In the genomic region with DNA sequence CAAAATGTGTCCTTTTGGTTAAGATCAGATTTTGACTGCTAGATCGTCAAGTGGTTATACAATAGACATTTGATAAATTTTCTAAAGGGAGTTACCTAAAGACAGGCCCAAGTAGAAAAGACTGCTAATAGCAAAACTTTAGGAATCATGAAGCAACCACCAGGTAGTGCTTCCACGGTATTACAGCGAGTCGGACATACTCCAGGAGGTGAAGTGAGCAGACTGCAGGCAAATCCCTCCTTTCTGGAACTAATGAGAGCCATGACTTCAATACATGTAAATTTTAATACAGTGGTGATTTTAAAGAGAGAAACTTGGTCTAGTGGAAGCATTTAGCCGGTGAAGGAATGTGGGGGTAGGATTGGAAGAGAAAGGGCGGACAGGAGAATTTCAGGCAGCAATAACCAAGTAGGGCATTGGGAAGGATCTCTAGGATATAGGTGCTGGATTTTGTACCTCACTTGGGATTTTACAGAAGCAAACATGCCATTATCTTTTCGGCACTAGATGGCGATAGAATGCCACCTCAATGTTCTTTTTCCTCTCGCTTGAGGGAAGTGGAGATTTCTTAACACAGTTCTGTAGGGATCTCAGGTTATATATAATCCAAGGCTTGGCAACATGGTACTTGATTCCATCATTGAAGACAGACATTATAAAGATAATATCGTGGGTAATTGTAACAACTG, we compare ENCODE assay signal across 8 mouse cellular contexts. TPM values are rescaled to one million over a fixed set of nuclear protein-coding genes. Genes with fewer than 3 reads are reported as not detected.
DNase-seq lines count a peak whose midpoint lies in the region; ATAC-seq and TF ChIP-seq lines count a peak whose summit lies in the region.

No protein-coding gene starts in this region.

- no peak for ATAC-seq in heart, embryonic 13.5 days (ENCODE audit: extremely low read depth, insufficient number of reproducible peaks, low FRiP score, low TSS enrichment)
- peak; percentile 30; the same call in 1 of the 2 replicates for ATAC-seq in kidney, postnatal 0 days (replicated peaks; ENCODE audit: low FRiP score, low read depth)
- peak; percentile 41; the same call in 1 of the 2 replicates for ATAC-seq in stomach, embryonic 16.5 days (ENCODE audit: insufficient read depth, low FRiP score)

- H3K4me3 ChIP-seq in heart, embryonic 13.5 days: peak overlapping the region; percentile 91
- peak overlapping the region; percentile 87 for H3K4me3 ChIP-seq in kidney, postnatal 0 days (replicated peaks; ENCODE audit: low read depth, low read length)
- peak overlapping the region; percentile 74 for H3K4me3 ChIP-seq in stomach, embryonic 16.5 days (replicated peaks; ENCODE audit: low read length)

- H3K36me3 ChIP-seq in heart, embryonic 13.5 days: 0 out of 2 replicates have a peak, but pooled peaks cover 5% of the 10 kb centered on the region
- H3K36me3 ChIP-seq in kidney, postnatal 0 days (ENCODE audit: insufficient read depth, low read length): no peaks in the 10 kb centered on the region
- H3K36me3 ChIP-seq in stomach, embryonic 16.5 days (ENCODE audit: control insufficient read depth, insufficient read depth, low read length): no peaks in the 10 kb centered on the region

- peak; percentile 83 for DNase-seq in CD4-positive, CD25-positive, alpha-beta regulatory T cell, adult 2 months (ENCODE audit: low read depth, low spot score)
- peak; percentile 65 for DNase-seq in adrenal gland, adult 2 months
- peak; percentile 74 for DNase-seq in embryo, embryonic 9.5 days (ENCODE audit: extremely low spot score)
- DNase-seq in kidney, postnatal 0 days (ENCODE audit: low spot score): peak; percentile 89
- DNase-seq in liver: peak; percentile 41
- peak; percentile 26 to 41 for DNase-seq in monocyte, adult 2 months (ENCODE audit: low read depth in 1 of 2, low spot score in 2 of 2)

- H3K4me1 ChIP-seq in heart, embryonic 13.5 days: peaks cover 14% of the 10 kb centered on the region
- H3K4me1 ChIP-seq in kidney, postnatal 0 days (replicated peaks; ENCODE audit: insufficient read depth, low read length): 0 out of 2 replicates have a peak, but pooled peaks cover 6% of the 10 kb centered on the region
- H3K4me1 ChIP-seq in stomach, embryonic 16.5 days (ENCODE audit: control insufficient read depth, insufficient read depth, low read length): peaks cover 7% of the 10 kb centered on the region; the same call in 1 of the 2 replicates

- peak overlapping the region; percentile 86 for H3K4me2 ChIP-seq in heart, embryonic 13.5 days
- H3K4me2 ChIP-seq in kidney, postnatal 0 days (ENCODE audit: low read length): peak overlapping the region; percentile 75
- H3K4me2 ChIP-seq in stomach, embryonic 16.5 days (ENCODE audit: low read depth, low read length): peak overlapping the region; percentile 86

- peak overlapping the region; percentile 72 for H3K9ac ChIP-seq in heart, embryonic 13.5 days
- peak overlapping the region; percentile 80; the same call in 1 of the 2 replicates for H3K9ac ChIP-seq in kidney, postnatal 0 days (ENCODE audit: low read depth, low read length)
- H3K9ac ChIP-seq in stomach, embryonic 16.5 days (ENCODE audit: low read length): peak overlapping the region; percentile 83

- H3K27ac ChIP-seq in heart, embryonic 13.5 days (replicated peaks): peak overlapping the region; percentile 49
- peak overlapping the region; percentile 20; the same call in 1 of the 2 replicates for H3K27ac ChIP-seq in kidney, postnatal 0 days
- H3K27ac ChIP-seq in stomach, embryonic 16.5 days (ENCODE audit: low read length): peak overlapping the region; percentile 68

- WGBS in heart, embryonic 13.5 days: 2% methylated on average over 10 of the region's 10 CpGs
- 1% methylated on average over 10 of the region's 10 CpGs for WGBS in kidney, postnatal 0 days
- WGBS in stomach, embryonic 16.5 days: 1% methylated on average over 10 of the region's 10 CpGs

- peak; percentile 97 for TF ChIP-seq CTCF in kidney, postnatal 0 days (IDR thresholded peaks at IDR 0.05; ENCODE audit: low read depth)

- no peaks in the 10 kb centered on the region for H3K9me3 ChIP-seq in heart, embryonic 13.5 days
- H3K9me3 ChIP-seq in kidney, postnatal 0 days (replicated peaks; ENCODE audit: low read length): no peaks in the 10 kb centered on the region
- H3K9me3 ChIP-seq in stomach, embryonic 16.5 days (replicated peaks; ENCODE audit: control insufficient read depth, low read length): no peaks in the 10 kb centered on the region

- peaks cover 9% of the 10 kb centered on the region; the same call in 1 of the 2 replicates for H3K27me3 ChIP-seq in heart, embryonic 13.5 days (replicated peaks)
- H3K27me3 ChIP-seq in kidney, postnatal 0 days (ENCODE audit: insufficient read depth, low read length): no peaks in the 10 kb centered on the region
- H3K27me3 ChIP-seq in stomach, embryonic 16.5 days (ENCODE audit: control insufficient read depth, insufficient read depth, low read length): no peaks in the 10 kb centered on the region

RNA-seq across cellular contexts. Expression of a gene that starts 0.6 kb away (rescaled TPM):
- 100 to 1,000 TPM; 113 to 195 TPM for total RNA-seq in adrenal gland, adult 2 months (2021)
- polyA plus RNA-seq in adrenal gland, adult 2 months (2012; rRNA removed): 45.3 and 46.1 TPM in 2 replicates
- 25.2 and 30.0 TPM in 2 replicates for polyA plus RNA-seq in heart, embryonic 13.5 days (2015; fragmentation: Nextera tagmentation; extraction: Ambion mirVana)
- polyA plus RNA-seq in kidney, postnatal 0 days (2015; fragmentation: Nextera tagmentation; extraction: Ambion mirVana): 62.5 and 63.1 TPM in 2 replicates
- polyA plus RNA-seq in stomach, embryonic 16.5 days (2015; fragmentation: Nextera tagmentation; extraction: Ambion mirVana): 42.1 and 43.2 TPM in 2 replicates

RNA-seq across cellular contexts. Expression of a gene that starts 38.8 kb away (rescaled TPM):
- total RNA-seq in adrenal gland, adult 2 months (2021): not detected
- polyA plus RNA-seq in adrenal gland, adult 2 months (2012; rRNA removed): 0.18 and 0.20 TPM in 2 replicates
- polyA plus RNA-seq in heart, embryonic 13.5 days (2015; fragmentation: Nextera tagmentation; extraction: Ambion mirVana): 0.15 and 0.31 TPM in 2 replicates
- 0.14 and 0.20 TPM in 2 replicates for polyA plus RNA-seq in kidney, postnatal 0 days (2015; fragmentation: Nextera tagmentation; extraction: Ambion mirVana)
- 0.63 and 0.94 TPM in 2 replicates for polyA plus RNA-seq in stomach, embryonic 16.5 days (2015; fragmentation: Nextera tagmentation; extraction: Ambion mirVana)

RNA-seq across cellular contexts. Expression of a gene that starts 59.3 kb away (rescaled TPM):
- 10 to 100 TPM; 23.5 to 38.3 TPM for total RNA-seq in adrenal gland, adult 2 months (2021)
- 30.3 and 49.8 TPM in 2 replicates for polyA plus RNA-seq in adrenal gland, adult 2 months (2012; rRNA removed)
- 7.6 and 8.4 TPM in 2 replicates for polyA plus RNA-seq in heart, embryonic 13.5 days (2015; fragmentation: Nextera tagmentation; extraction: Ambion mirVana)
- polyA plus RNA-seq in kidney, postnatal 0 days (2015; fragmentation: Nextera tagmentation; extraction: Ambion mirVana): 22.2 and 25.6 TPM in 2 replicates
- polyA plus RNA-seq in stomach, embryonic 16.5 days (2015; fragmentation: Nextera tagmentation; extraction: Ambion mirVana): 42.0 and 56.4 TPM in 2 replicates

Comparison
In these comparisons a context has a peak if more than half of its experiments do, and no peak if none do; other contexts are left out.
1. DNase-seq: peak in every context shown above with its lines; median percentile 89 in kidney, postnatal 0 days; 83 in CD4-positive, CD25-positive, alpha-beta regulatory T cell, adult 2 months; 74 in embryo, embryonic 9.5 days; 65 in adrenal gland, adult 2 months; 41 in liver; 34 in monocyte, adult 2 months.